Mouse (Mus musculus) myocyte (in vitro differentiated cells): ENCODE measurements around the gene Grem2. TPM values are rescaled to one million over a fixed set of nuclear protein-coding genes. Genes with fewer than 3 reads are reported as not detected.
A peak's percentile ranks its signal among the peaks of the same experiment; 100 is the strongest.

Experiments used
- H3K27me3 ChIP-seq: one replicate; pipeline ENCODE4 v1.6.1; 2011; ENCODE audit not compliant: control insufficient read depth, insufficient read depth, insufficient read length
- H3K36me3 ChIP-seq: one replicate; pipeline ENCODE4 v1.6.1; 2011; ENCODE audit not compliant: control insufficient read depth, insufficient read depth
- H3K4me2 ChIP-seq: one replicate; pipeline ENCODE4 v1.6.1; 2011; ENCODE audit warnings: low read depth, control low read depth
- H3K4me3 ChIP-seq: one replicate; pipeline ENCODE4 v1.5.1; 2011; ENCODE audit warnings: mild to moderate bottlenecking, control low read depth, moderate library complexity
- H3K79me2 ChIP-seq: one replicate; pipeline ENCODE4 v1.6.1; 2011; ENCODE audit not compliant: control insufficient read depth, insufficient read depth
- H3ac ChIP-seq: one replicate; pipeline ENCODE4 v1.6.1; 2011; ENCODE audit not compliant: control insufficient read depth, insufficient read length
- CEBPB ChIP-seq: IDR thresholded peaks from 2 replicates; pipeline ENCODE4 v1.6.1; 2011; ENCODE audit warnings: mild to moderate bottlenecking, moderate library complexity; ENCODE audit not compliant: poor library complexity, insufficient read depth, severe bottlenecking
- E2F4 ChIP-seq: IDR thresholded peaks from one replicate; pipeline ENCODE4 v1.6.1; 2011; ENCODE audit warnings: mild to moderate bottlenecking, control low read depth, moderate library complexity; ENCODE audit not compliant: insufficient read depth
- MAX ChIP-seq: IDR thresholded peaks from one replicate; pipeline ENCODE4 v1.6.1; 2011; ENCODE audit warnings: low read depth, mild to moderate bottlenecking, control low read depth
- MYOD1 ChIP-seq, 3 experiments: IDR thresholded peaks; one replicate each; pipeline ENCODE4 v1.6.1; 2011; ENCODE audit warnings: control low read depth in 2 of 3, low read depth in 2 of 3, mild to moderate bottlenecking in 2 of 3, moderate library complexity in 1 of 3; ENCODE audit not compliant: insufficient read length in 2 of 3, control insufficient read depth in 1 of 3
- MYOG ChIP-seq, 3 experiments: IDR thresholded peaks; one replicate each; pipeline ENCODE4 v1.6.1; 2011; ENCODE audit warnings: control low read depth in 2 of 3, low read depth in 2 of 3, mild to moderate bottlenecking in 2 of 3; ENCODE audit not compliant: insufficient read length in 2 of 3, control insufficient read depth in 1 of 3, insufficient read depth in 1 of 3
- POLR2A ChIP-seq: IDR thresholded peaks from one replicate; pipeline ENCODE4 v1.6.1; 2011; ENCODE audit warnings: low read depth, mild to moderate bottlenecking, control low read depth, moderate library complexity; ENCODE audit not compliant: insufficient read length
- POLR2AphosphoS2 ChIP-seq: IDR thresholded peaks from one replicate; pipeline ENCODE4 v1.6.1; 2011; ENCODE audit warnings: low read depth, control low read depth; ENCODE audit not compliant: insufficient read length
- REST ChIP-seq: IDR thresholded peaks from one replicate; pipeline ENCODE4 v1.6.1; 2011; ENCODE audit warnings: mild to moderate bottlenecking, control low read depth, moderate library complexity; ENCODE audit not compliant: insufficient read depth, insufficient read length
- SRF ChIP-seq: IDR thresholded peaks from one replicate; pipeline ENCODE4 v1.6.1; 2011; ENCODE audit warnings: low read depth; ENCODE audit not compliant: control insufficient read depth, insufficient read length
- TCF12 ChIP-seq: IDR thresholded peaks from one replicate; pipeline ENCODE4 v1.6.1; 2011; ENCODE audit warnings: mild to moderate bottlenecking, control low read depth; ENCODE audit not compliant: poor library complexity, insufficient read depth, severe bottlenecking
- TCF3 ChIP-seq: IDR thresholded peaks from one replicate; pipeline ENCODE4 v1.6.1; 2011; ENCODE audit warnings: low read depth, control low read depth; ENCODE audit not compliant: insufficient read length
- USF1 ChIP-seq: IDR thresholded peaks from one replicate; pipeline ENCODE4 v1.6.1; 2011; ENCODE audit warnings: low read depth, mild to moderate bottlenecking, control low read depth, moderate library complexity
- polyA plus RNA-seq: library from polyadenylated mRNA; unstranded; fragments of >200 nt; fragmentation: generic; extraction: Trizol; gene quantifications from one replicate; pipeline ENCODE4 v1.2.1, GENCODE M21; 2012; ENCODE audit warnings: missing spikeins

The Grem2 gene
- polyA plus RNA-seq, result 0.04 TPM

DNA sequence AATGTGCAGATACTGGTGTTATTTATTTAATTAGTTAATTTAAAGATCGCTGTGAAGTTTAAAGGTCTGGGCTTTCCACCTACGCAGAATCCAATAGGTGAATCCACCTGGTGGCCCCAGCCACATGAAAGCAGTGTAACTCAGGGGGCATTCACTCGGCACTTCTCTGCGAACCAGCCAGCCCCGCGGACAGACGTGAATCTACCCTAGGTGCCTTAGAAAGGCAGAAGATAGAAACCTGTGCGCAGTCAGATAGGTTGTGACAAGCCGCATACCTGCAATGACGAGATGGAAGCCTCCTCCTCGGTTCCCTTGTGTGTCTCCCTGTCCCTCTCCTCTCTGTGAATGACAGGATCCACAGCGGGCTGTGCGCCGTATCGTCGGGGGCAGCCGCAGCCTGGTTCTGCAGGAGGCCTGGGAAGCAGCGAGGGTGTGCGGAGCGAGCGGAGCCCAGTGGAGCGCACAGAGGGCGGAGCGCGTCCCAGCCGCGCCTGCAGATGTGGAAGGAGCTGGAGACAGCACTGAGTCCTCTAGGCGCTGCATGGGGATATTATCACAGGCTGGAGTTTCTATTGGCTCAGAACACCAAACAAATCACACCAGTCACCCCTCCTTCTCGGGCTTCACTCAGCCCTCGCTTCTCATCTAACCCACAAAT, at the start of gene Grem2:
Grem2 (minus strand) TSS at position 522 of the 658 bp plus-strand sequence.
- Histone ChIP-seq H3K4me3 (no peak within 1 kb of the TSS), H3K4me2 (peak within 1 kb of the TSS; percentile 6), H3K27me3 (no peaks in the 10 kb centered on the region), H3K36me3 (no peaks in the 10 kb centered on the region), H3ac (no peak within 1 kb of the TSS), H3K79me2 (no peaks in the 10 kb centered on the region)
- TF ChIP-seq POLR2A (no peak), MAX (no peak), TCF12 (no peak), CEBPB (no peak)

DNA sequence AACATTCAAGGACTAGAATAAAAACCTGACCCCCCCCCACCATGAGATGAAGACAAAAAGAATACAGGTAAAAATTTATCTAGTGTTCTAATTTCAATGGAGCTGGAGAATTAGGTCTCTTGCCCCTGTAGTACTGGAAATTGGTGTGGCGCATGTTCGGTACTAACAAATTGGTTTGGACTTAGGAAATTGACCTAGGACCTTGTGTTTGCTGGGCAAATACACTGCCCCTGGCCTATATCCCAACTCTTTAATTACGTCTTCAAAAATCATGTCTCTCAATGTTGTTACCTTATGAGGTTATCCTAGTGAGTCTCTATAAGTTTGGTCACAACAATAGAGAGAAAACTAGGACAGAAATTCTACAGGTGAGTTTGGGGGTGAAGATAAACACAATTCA, 38.2 kb upstream of the Grem2 start:
- no peak overlapping the region for H3K4me3 ChIP-seq
- no peak overlapping the region for H3K4me2 ChIP-seq
- H3K36me3 ChIP-seq, result no peaks in the 10 kb centered on the region
- no peaks in the 10 kb centered on the region for H3K79me2 ChIP-seq
- H3K27me3 ChIP-seq, result no peaks in the 10 kb centered on the region
- H3ac ChIP-seq, result no peak overlapping the region
- TF ChIP-seq E2F4 (no peak), REST (no peak), CEBPB (no peak), MAX (no peak), MYOG (IDR thresholded peaks at IDR 0.05; ENCODE audit: control insufficient read depth in 1 of 3, insufficient read depth in 1 of 3, insufficient read length in 2 of 3, low read depth in 2 of 3) (no peak), POLR2A (no peak), TCF12 (no peak), SRF (no peak), POLR2AphosphoS2 (no peak), TCF3 (no peak), MYOD1 (IDR thresholded peaks at IDR 0.05; ENCODE audit: control insufficient read depth in 1 of 3, insufficient read length in 2 of 3, low read depth in 2 of 3) (no peak), USF1 (no peak)

DNA sequence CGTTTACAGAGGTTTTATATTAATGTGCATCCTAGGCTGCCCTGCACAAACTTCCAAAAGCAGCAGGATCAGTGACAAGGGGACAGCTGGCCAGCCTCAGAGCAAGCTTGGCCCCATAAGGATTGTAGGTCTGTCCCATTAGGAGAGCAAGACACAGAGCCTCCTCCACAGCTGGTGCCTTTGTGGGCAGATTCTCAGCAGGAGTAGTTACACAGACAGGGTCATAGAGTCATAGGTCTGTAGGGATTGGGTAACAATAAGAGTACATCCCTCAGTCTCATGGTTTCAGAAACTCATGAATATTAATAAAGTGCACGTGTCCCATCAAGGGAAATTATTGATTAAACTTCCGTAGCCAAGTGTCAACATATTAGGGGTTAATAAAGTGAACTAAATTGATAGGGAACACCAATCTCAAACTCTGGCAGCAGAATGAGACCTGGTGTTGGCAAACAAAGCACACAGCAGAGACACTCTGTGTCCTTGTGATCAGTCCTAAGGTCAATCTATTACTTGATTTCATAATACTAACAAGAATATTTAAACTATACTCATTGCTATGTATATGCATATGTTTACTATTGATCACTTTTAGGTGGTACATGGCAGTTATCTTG, 9.5 kb upstream of the Grem2 start:
- H3ac ChIP-seq, result no peak overlapping the region
- no peaks in the 10 kb centered on the region for H3K27me3 ChIP-seq
- no peak overlapping the region for H3K4me3 ChIP-seq
- TF ChIP-seq E2F4, result no peak
- no peak for TF ChIP-seq POLR2AphosphoS2
- TF ChIP-seq TCF12, result no peak
- TF ChIP-seq SRF, result no peak
- no peak for TF ChIP-seq USF1
- no peak for TF ChIP-seq POLR2A
- TF ChIP-seq MYOD1 (IDR thresholded peaks at IDR 0.05; ENCODE audit: control insufficient read depth in 1 of 3, insufficient read length in 2 of 3, low read depth in 2 of 3), result no peak
- no peak for TF ChIP-seq TCF3
- H3K4me2 ChIP-seq, result no peak overlapping the region
- H3K79me2 ChIP-seq, result no peaks in the 10 kb centered on the region
- no peaks in the 10 kb centered on the region for H3K36me3 ChIP-seq

DNA sequence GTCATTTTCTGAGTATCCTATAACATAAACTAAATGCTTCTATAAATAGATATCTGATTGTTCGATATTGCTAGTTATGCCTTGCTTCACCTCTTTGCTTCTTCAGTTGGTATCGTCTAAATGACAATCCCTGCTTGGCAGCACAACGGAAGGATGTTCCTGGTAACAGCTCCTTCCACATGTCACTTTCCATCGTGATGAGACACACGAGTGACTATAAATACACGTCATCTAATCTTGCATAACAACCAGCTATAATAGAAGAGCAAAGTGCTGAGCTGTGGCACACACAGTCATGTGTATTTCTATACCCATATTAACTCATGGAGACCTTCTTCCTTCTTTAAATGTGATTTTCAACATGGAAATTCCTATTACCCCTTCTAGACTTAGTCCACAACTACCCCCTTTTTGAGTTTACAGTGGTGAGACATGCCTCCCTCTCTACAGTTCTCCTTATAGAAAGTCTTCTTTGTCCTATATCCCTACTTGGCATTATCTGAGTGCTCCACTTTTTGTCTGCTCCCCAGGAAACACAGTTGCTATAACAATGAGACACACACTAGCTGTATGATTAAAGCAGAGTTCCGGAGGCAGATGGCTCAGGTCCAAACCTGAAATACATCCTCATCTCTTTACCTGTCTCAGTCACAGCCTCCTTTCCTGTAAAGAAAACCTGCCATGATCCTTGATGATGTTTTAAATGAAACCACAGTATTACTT, 8.0 kb upstream of the Grem2 start:
- no peak overlapping the region for H3ac ChIP-seq
- TF ChIP-seq POLR2A (no peak), CEBPB (no peak), USF1 (no peak), MYOD1 (IDR thresholded peaks at IDR 0.05; ENCODE audit: control insufficient read depth in 1 of 3, insufficient read length in 2 of 3, low read depth in 2 of 3) (no peak), TCF3 (no peak), POLR2AphosphoS2 (no peak), E2F4 (no peak), MAX (no peak), REST (no peak), MYOG (IDR thresholded peaks at IDR 0.05; ENCODE audit: control insufficient read depth in 1 of 3, insufficient read depth in 1 of 3, insufficient read length in 2 of 3, low read depth in 2 of 3) (no peak), TCF12 (no peak), SRF (no peak)
- H3K36me3 ChIP-seq, result no peaks in the 10 kb centered on the region

DNA sequence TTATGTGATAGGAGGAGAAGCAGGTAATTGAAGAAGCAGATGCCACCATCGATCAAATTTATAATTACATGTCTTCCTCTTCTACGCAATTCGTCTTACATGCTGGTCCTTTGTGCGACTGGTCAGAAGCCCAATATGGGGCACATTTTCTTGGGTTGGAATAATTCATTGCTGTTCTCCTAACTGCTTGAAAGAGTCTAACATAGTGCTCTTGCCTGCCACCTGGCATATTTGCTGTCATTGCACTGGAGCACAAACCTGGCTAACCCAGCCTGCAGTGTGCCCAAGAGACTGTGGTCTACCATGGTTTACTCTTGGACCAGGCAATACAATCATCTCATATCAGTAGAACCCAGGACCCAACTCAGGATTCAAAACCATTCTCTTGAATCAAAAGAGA, 2.7 kb downstream of the Grem2 start:
- no peak overlapping the region for H3K4me2 ChIP-seq
- H3ac ChIP-seq, result no peak overlapping the region
- no peak for TF ChIP-seq E2F4
- no peak for TF ChIP-seq SRF
- TF ChIP-seq CEBPB, result no peak
- no peak for TF ChIP-seq TCF3
- no peak for TF ChIP-seq MAX
- no peak for TF ChIP-seq MYOG (IDR thresholded peaks at IDR 0.05; ENCODE audit: control insufficient read depth in 1 of 3, insufficient read depth in 1 of 3, insufficient read length in 2 of 3, low read depth in 2 of 3)
- TF ChIP-seq TCF12, result no peak
- no peak for TF ChIP-seq USF1
- no peak for TF ChIP-seq POLR2A
- no peak for TF ChIP-seq MYOD1 (IDR thresholded peaks at IDR 0.05; ENCODE audit: control insufficient read depth in 1 of 3, insufficient read length in 2 of 3, low read depth in 2 of 3)
- no peak for TF ChIP-seq POLR2AphosphoS2
- no peak for TF ChIP-seq REST
- no peaks in the 10 kb centered on the region for H3K79me2 ChIP-seq
- H3K27me3 ChIP-seq, result no peaks in the 10 kb centered on the region
- no peak overlapping the region for H3K4me3 ChIP-seq
- no peaks in the 10 kb centered on the region for H3K36me3 ChIP-seq

More for the DNA sequence above, 8.0 kb upstream of the Grem2 start:
- H3K4me2 ChIP-seq, result no peak overlapping the region
- H3K79me2 ChIP-seq, result no peaks in the 10 kb centered on the region
- no peak overlapping the region for H3K4me3 ChIP-seq
- no peaks in the 10 kb centered on the region for H3K27me3 ChIP-seq
